Mouse (Mus musculus) adrenal gland, adult 8-10 months (tissue): ENCODE measurements around the gene Mast4. TPM values are rescaled to one million over a fixed set of nuclear protein-coding genes. Genes with fewer than 3 reads are reported as not detected.
A peak's percentile ranks its signal among the peaks of the same experiment; 100 is the strongest.

Experiments
- DNase-seq: peaks from one replicate; pipeline ENCODE4 v3.0.0; 2022
- total RNA-seq, 4 experiments: library from RNA; stranded (reverse); gene quantifications; 2 replicates each; pipeline ENCODE4 v1.2.4; 2022

Gene Mast4
- total RNA-seq, 4 experiments from 2014 or later: 81.3 to 212 (median 118) TPM

GRCm38 (mm10) chr13:102913919-102914318 is 420.4 kb downstream of the Mast4 start:
- no peak for DNase-seq

GRCm38 (mm10) chr13:102912867-102913266 is 421.4 kb downstream of the Mast4 start:
- DNase-seq: no peak

GRCm38 (mm10) chr13:102909654-102910418 is 424.5 kb downstream of the Mast4 start:
- DNase-seq: no peak

DNA sequence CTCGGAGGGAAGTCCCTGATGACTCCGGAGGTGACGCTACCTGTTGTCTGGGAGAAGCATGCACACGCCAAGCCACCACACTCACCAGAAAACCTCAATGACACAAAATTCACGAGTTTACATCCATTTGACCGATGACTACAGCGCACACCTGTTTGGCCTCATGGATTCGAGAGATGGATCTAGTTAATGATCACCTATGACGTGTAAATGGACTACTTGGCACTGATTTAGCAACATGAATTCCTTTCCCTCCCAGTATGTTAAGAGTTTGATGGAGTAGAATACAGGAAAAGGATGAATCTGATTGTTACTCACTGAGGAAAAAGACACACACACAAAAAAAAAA is 427.7 kb downstream of the Mast4 start:
- DNase-seq: no peak

GRCm38 (mm10) chr13:102906004-102906660 is 428.2 kb downstream of the Mast4 start:
- peak; percentile 78 for DNase-seq

DNA sequence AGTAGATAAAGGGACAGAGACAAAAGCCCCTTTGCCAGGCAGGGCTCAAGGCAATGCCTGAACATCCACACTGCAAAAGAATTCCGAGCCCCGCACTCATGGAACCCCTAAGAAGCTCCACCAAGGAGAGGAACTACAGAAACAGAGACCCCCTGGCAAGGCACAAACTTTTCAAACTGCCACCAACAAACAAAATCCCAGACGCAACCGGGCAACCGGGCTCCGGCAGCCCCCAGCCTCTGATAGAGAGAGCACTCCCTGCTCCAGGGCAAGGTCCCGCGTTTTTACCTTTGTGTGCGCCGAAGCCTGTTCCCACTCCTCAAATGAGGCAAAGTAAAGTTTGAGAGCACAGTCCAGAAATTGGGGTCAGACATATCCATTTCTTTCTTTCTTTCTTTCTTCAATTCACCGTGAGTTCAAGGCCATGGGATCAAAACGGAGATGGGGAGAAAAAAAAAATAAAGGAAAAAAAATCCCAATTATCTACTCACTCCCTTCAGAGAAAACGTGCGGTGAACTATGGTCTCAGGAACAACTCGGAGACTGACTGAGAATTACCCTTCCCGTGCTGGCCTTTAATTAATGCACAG is 428.8 kb downstream of the Mast4 start:
- no peak for DNase-seq

DNA sequence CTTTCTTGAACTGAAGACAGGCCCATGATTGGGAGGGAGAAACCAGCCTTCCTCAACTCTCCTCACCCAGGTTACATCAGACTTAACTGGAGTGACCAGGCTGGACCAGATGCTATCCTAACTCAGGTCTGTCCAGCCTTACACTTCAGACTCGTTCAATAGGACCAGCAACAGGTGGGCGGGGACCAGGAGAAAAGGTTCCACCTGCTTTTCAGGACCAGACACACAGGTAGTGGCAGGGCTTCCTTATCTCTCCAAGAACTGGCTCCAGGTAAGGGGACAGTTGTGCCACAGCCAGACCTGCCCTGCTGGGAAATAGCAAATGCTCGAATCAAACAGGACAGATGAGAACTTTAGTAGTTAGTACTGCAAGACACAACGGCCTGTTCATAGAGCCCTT is 430.6 kb downstream of the Mast4 start:
- no peak for DNase-seq

GRCm38 (mm10) chr13:102902123-102902522 is 432.2 kb downstream of the Mast4 start:
- DNase-seq: no peak

DNA sequence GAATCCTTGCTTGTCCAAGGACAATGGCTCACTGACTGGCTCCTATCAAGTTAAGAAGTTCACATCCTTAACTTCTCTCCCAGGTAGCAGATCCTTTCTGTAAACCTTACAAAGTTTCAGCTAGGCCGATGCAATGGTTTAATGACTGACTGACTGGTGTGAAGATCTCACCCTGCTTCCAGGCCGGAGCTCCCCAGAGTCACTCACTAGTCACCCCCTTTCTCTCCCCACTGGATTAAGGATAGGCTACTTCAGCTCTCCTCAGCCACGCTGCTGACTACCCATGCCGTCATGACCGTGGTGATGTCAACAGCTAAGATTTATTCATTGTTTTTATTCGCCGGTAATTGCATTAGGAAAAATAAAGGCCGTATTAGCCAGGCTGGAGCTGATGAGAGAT is 433.8 kb downstream of the Mast4 start:
- peak; percentile 49 for DNase-seq

DNA sequence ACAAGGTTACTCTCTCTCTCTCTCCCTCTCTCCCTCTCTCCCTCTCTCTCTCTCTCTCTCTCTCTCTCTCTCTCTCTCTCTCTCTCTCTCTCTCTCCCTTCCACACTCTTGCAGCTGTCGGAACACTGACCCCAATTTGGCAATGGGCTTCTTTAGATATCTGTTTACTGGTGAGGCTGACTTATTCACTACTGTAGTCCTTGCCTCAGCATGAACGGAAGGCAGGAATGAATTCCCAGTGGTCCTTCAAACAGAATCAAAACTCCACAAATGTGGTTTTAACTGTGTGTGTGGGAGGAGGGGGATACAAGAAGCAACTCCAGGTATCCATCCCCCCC is 434.2 kb downstream of the Mast4 start:
- DNase-seq: no peak

- no peak for DNase-seq
Observed at GRCm38 (mm10) chr13:102899253-102900082, 434.8 kb downstream of the Mast4 start.

DNA sequence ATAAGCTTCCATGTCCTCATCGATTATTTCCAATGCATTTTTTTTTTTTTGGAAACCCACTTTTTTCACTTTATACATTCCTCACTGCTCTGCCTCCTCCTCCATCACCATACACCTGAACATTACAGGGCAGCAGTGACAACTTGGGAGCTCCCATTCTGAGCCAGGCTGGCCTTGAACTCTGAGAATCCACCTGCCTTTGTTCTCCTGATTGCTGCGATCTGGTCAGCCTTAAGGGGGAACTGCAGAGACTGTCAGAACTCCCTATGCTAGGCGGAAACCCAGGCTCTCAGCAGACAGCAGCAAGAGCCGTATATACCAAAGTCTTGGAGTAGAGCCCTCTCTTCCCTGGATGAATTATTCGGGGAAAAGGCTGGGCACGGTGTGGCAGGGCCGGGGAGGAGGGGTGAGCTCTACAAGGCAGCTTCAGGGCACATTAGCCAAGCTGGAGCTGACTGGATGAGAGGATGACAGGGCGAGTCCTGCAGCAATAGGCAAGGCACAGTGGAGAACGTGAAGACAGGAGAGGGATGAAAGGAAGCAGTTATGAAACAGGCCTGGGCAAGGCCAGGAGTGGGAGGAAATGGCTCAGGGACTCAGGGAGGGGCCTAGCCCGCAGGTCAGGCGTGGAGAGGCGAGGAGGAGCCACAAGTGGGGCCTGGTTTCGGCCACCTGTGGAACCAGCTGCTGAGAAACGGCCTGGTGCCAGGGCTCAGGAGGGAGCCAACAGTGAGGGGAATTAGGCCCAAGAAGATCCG is 435.7 kb downstream of the Mast4 start:
- DNase-seq: peak; percentile 87

- DNase-seq: no peak
Observed at GRCm38 (mm10) chr13:102896322-102896721, 438.0 kb downstream of the Mast4 start.

DNA sequence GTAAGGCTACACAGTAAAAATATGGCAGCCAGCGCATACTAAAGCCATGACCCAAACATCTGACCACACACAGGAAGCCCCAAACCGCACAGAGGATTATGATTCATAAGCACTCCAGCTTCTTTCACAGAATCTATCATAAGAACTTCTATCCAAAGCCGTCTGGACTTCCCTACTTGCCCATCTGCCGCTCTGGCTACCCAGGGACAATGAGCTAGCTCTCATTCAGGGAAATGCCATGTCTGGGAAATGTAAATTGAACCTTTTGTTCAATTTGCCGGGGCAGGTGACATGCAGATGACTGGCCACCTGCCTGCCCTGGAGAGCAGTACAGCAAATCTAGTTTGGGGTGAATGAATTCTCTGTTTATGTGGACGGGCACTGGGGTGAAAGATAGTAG is 438.4 kb downstream of the Mast4 start:
- no peak for DNase-seq

GRCm38 (mm10) chr13:102894287-102895234 is 439.7 kb downstream of the Mast4 start:
- DNase-seq: no peak

DNA sequence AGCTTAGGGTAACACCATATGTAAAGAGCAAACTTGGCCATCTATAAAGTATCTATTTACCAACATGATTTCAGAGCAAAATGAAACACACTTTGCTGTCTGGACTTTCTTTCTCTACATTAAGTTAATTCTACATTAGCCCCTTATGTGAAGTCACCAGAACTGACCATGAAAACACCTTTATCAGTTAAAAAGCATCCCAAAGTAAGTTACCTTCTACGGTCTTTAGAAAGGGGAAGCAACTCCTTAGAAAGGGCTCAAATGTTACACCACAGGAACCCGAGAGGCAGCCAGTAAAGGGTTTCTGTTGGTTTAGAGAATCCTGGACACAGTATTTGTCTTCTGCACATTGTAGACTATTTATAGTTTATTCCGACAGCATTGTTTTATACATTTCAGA is 441.5 kb downstream of the Mast4 start:
- no peak for DNase-seq

GRCm38 (mm10) chr13:102889989-102890388 is 444.3 kb downstream of the Mast4 start:
- no peak for DNase-seq

DNA sequence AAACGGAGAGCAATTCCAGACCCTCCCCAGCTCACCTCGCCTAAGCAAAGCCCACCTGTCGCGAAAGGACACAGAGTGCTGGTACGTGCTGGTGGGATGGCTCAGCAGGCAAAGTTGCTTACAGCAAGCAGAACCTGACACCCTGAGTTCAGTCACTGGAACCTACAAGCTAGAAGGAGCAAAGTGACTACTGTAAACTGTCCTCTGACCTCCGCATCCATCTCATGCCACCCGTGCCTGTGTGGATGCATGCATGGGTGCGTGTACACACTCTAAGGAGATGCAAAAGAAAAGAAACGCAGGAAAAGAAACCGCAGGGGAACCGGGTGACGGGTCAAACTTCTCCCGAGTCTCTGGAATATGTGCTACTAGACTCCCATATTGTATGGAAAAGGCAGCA is 444.8 kb downstream of the Mast4 start:
- no peak for DNase-seq

- no peak for DNase-seq
Observed at GRCm38 (mm10) chr13:102888895-102889490, 445.3 kb downstream of the Mast4 start.

- DNase-seq: no peak
Observed at GRCm38 (mm10) chr13:102888211-102888610, 446.1 kb downstream of the Mast4 start.

DNA sequence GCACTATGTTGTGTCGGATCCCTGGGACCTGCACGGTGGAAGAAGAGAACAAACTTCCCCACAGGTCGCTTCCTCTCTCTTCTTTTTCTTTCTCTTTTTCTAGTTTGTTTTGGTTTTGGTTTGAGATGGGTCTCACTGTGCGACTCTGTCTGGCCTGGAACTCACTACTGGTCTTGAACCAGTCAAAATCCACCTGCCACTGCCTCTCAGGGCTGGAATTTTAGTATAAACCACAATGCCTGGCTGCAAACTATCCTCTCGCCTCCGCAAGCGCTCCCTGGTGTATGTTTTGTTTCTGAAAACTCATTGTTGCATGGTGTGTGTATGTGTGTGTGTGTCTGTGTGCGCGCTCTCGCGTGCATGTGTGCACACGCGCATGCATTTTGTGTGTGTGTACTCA is 446.8 kb downstream of the Mast4 start:
- DNase-seq: no peak
